25 mouse cellular contexts compared by ENCODE assay signal in genomic region chr3:97974197-97974770, GRCm38 (mm10).
"Had no signal": no experiment of that assay in that cellular context is flagged by ENCODE, and none has a peak within 500 bp of the region (broad histone marks: within the 10 kb centered on the region; RNA-seq: fewer than 3 reads in every experiment).

No protein-coding gene starts in this region.

- H3K27ac ChIP-seq: gastrocnemius, adult 2 months; heart, embryonic 10.5 days; hindbrain, embryonic 10.5 days; hindbrain, embryonic 12.5 days; hindbrain, embryonic 14.5 days; intestine, embryonic 15.5 days; layer of hippocampus, adult 2 months; left cerebral cortex, adult 2 months; limb, embryonic 10.5 days; limb, embryonic 12.5 days had no signal

- H3K4me3 ChIP-seq: gastrocnemius, adult 2 months; heart, embryonic 10.5 days; heart, embryonic 12.5 days; hindbrain, embryonic 10.5 days; hindbrain, embryonic 12.5 days; intestine, embryonic 15.5 days; layer of hippocampus, adult 2 months; left cerebral cortex, adult 2 months; limb, embryonic 10.5 days; limb, embryonic 12.5 days had no signal

- DNase-seq: gastrocnemius, adult 2 months; gastrocnemius, postnatal 10 days; gastrocnemius, postnatal 25 days; heart, adult 18-20 months; heart, postnatal 10 days; heart, postnatal 4 days; kidney, adult 18-20 months; kidney, adult 8-10 months; kidney, postnatal 10 days; kidney, postnatal 25 days; kidney, postnatal 4 days; liver had no signal

- ATAC-seq: hindbrain, embryonic 16.5 days; inflammation-experienced regulatory T-cells, adult 6 months; intestine, embryonic 15.5 days; intestine, postnatal 0 days had no signal

- H3K9ac ChIP-seq: heart, embryonic 12.5 days; hindbrain, embryonic 12.5 days; hindbrain, embryonic 14.5 days; intestine, embryonic 15.5 days; limb, embryonic 12.5 days had no signal

- H3K36me3 ChIP-seq: heart, embryonic 10.5 days; heart, embryonic 12.5 days; hindbrain, embryonic 10.5 days; hindbrain, embryonic 12.5 days; intestine, embryonic 15.5 days; limb, embryonic 10.5 days; limb, embryonic 12.5 days had no signal

- H3K4me2 ChIP-seq: heart, embryonic 12.5 days; hindbrain, embryonic 12.5 days; hindbrain, embryonic 14.5 days; intestine, embryonic 15.5 days; limb, embryonic 12.5 days had no signal

- H3K9me3 ChIP-seq: heart, embryonic 10.5 days; hindbrain, embryonic 10.5 days; hindbrain, embryonic 12.5 days; intestine, embryonic 15.5 days; limb, embryonic 10.5 days had no signal

- H3K27me3 ChIP-seq: hindbrain, embryonic 12.5 days; intestine, embryonic 15.5 days; limb, embryonic 12.5 days had no signal
